Mouse (Mus musculus): ENCODE measurements around the gene 1190002N15Rik. TPM values are rescaled to one million over a fixed set of nuclear protein-coding genes. Genes with fewer than 3 reads are reported as not detected.

1190002N15Rik gene
- total and polyA plus RNA-seq, 3 experiments: 10.8 to 31.7 (median 25.9) TPM

- Histone ChIP-seq H3K27ac (peak overlapping the region; percentile 96), H3K9ac (ENCODE audit: low read depth, low read length) (no peak overlapping the region), H3K4me1 (ENCODE audit: control insufficient read depth, insufficient read depth, low read length) (no peaks in the 10 kb centered on the region), H3K36me3 (ENCODE audit: control insufficient read depth, insufficient read depth, low read length) (peaks cover 2% of the 10 kb centered on the region), H3K4me3 (peak overlapping the region; percentile 84; the same call in 1 of the 2 replicates), H3K27me3 (ENCODE audit: control insufficient read depth, insufficient read depth, low read length) (no peaks in the 10 kb centered on the region), H3K79me2 (replicated peaks; ENCODE audit: control insufficient read depth, insufficient read depth, low read length) (no peaks in the 10 kb centered on the region)
- intact Hi-C loops (cut with DNase I): no loop called here
- no peak for DNase-seq
- 61% methylated on average over 10 of the region's 10 CpGs for WGBS
- TF ChIP-seq POLR2A (IDR thresholded peaks at IDR 0.05; ENCODE audit: insufficient read depth, low read depth, low read length) (no peak), EP300 (IDR thresholded peaks at IDR 0.05; ENCODE audit: insufficient read depth, low read depth, low read length) (no peak), CTCF (IDR thresholded peaks at IDR 0.05) (no peak)
Observed at GRCm38 (mm10) chr9:94540343-94541095, 2.6 kb upstream of the 1190002N15Rik start.

GRCm38 (mm10) chr9:94539346-94539865 is 1.5 kb upstream of the 1190002N15Rik start:
- Histone ChIP-seq H3K9ac (ENCODE audit: low read depth, low read length) (no peak overlapping the region), H3K36me3 (ENCODE audit: control insufficient read depth, insufficient read depth, low read length) (peaks cover 3% of the 10 kb centered on the region), H3K4me3 (peak overlapping the region; percentile 84), H3K79me2 (replicated peaks; ENCODE audit: control insufficient read depth, insufficient read depth, low read length) (no peaks in the 10 kb centered on the region), H3K27ac (peak overlapping the region; percentile 96), H3K4me1 (ENCODE audit: control insufficient read depth, insufficient read depth, low read length) (no peaks in the 10 kb centered on the region), H3K27me3 (ENCODE audit: control insufficient read depth, insufficient read depth, low read length) (no peaks in the 10 kb centered on the region)
- WGBS: 49% methylated on average over 8 of the region's 8 CpGs
- intact Hi-C loops (cut with DNase I): loop anchor here (2.0 to 5.0 kb wide), 2 partner anchors 33 to 73 kb away; no protein-coding TSS in a partner anchor
- TF ChIP-seq EP300 (IDR thresholded peaks at IDR 0.05; ENCODE audit: insufficient read depth, low read depth, low read length) (no peak), POLR2A (IDR thresholded peaks at IDR 0.05; ENCODE audit: insufficient read depth, low read depth, low read length) (no peak), CTCF (IDR thresholded peaks at IDR 0.05) (no peak)
- DNase-seq: no peak

GRCm38 (mm10) chr9:94538823-94539143 is 902 bp upstream of the 1190002N15Rik start:
- TF ChIP-seq EP300 (IDR thresholded peaks at IDR 0.05; ENCODE audit: insufficient read depth, low read depth, low read length) (no peak), POLR2A (IDR thresholded peaks at IDR 0.05; ENCODE audit: insufficient read depth, low read depth, low read length) (no peak), CTCF (IDR thresholded peaks at IDR 0.05) (no peak)
- H3K4me3 ChIP-seq: peak overlapping the region; percentile 84
- peak overlapping the region; percentile 96 for H3K27ac ChIP-seq
- intact Hi-C loops (cut with DNase I): loop anchor here (2.0 to 5.0 kb wide), 2 partner anchors 34 to 74 kb away; no protein-coding TSS in a partner anchor
- WGBS: 1% methylated on average over 21 of the region's 22 CpGs
- H3K4me1 ChIP-seq (ENCODE audit: control insufficient read depth, insufficient read depth, low read length): no peaks in the 10 kb centered on the region
- peaks cover 5% of the 10 kb centered on the region for H3K36me3 ChIP-seq (ENCODE audit: control insufficient read depth, insufficient read depth, low read length)
- H3K79me2 ChIP-seq (replicated peaks; ENCODE audit: control insufficient read depth, insufficient read depth, low read length): no peaks in the 10 kb centered on the region
- peak overlapping the region; percentile 81 for H3K9ac ChIP-seq (ENCODE audit: low read depth, low read length)
- H3K27me3 ChIP-seq (ENCODE audit: control insufficient read depth, insufficient read depth, low read length): no peaks in the 10 kb centered on the region
- no peak for DNase-seq

GRCm38 (mm10) chr9:94537051-94537917 is 597 bp downstream of the 1190002N15Rik start:
- intact Hi-C loops (cut with DNase I): loop anchor here (5.0 kb wide), 1 partner anchor 75 kb away; no protein-coding TSS in a partner anchor
- 0 out of 2 replicates have a peak, but pooled peaks have one; percentile 40 for TF ChIP-seq POLR2A (IDR thresholded peaks at IDR 0.05; ENCODE audit: insufficient read depth, low read depth, low read length)
- TF ChIP-seq CTCF (IDR thresholded peaks at IDR 0.05): peak; percentile 67
- TF ChIP-seq EP300 (IDR thresholded peaks at IDR 0.05; ENCODE audit: insufficient read depth, low read depth, low read length): no peak
- no peaks in the 10 kb centered on the region for H3K79me2 ChIP-seq (replicated peaks; ENCODE audit: control insufficient read depth, insufficient read depth, low read length)

GRCm38 (mm10) chr9:94536261-94536905 is 1.5 kb downstream of the 1190002N15Rik start:
- intact Hi-C loops (cut with DNase I): loop anchor here (5.0 kb wide), 1 partner anchor 76 kb away; no protein-coding TSS in a partner anchor
- Histone ChIP-seq H3K4me3 (peak overlapping the region; percentile 84), H3K27ac (peak overlapping the region; percentile 96), H3K27me3 (ENCODE audit: control insufficient read depth, insufficient read depth, low read length) (no peaks in the 10 kb centered on the region), H3K9ac (ENCODE audit: low read depth, low read length) (peak overlapping the region; percentile 95), H3K4me1 (ENCODE audit: control insufficient read depth, insufficient read depth, low read length) (peaks cover 4% of the 10 kb centered on the region), H3K36me3 (ENCODE audit: control insufficient read depth, insufficient read depth, low read length) (peaks cover 17% of the 10 kb centered on the region), H3K79me2 (replicated peaks; ENCODE audit: control insufficient read depth, insufficient read depth, low read length) (no peaks in the 10 kb centered on the region)
- no peak for DNase-seq
- 4% methylated on average over 15 of the region's 15 CpGs for WGBS
- TF ChIP-seq POLR2A (IDR thresholded peaks at IDR 0.05; ENCODE audit: insufficient read depth, low read depth, low read length) (no peak), EP300 (IDR thresholded peaks at IDR 0.05; ENCODE audit: insufficient read depth, low read depth, low read length) (no peak), CTCF (IDR thresholded peaks at IDR 0.05) (no peak)

More at GRCm38 (mm10) chr9:94537051-94537917, 597 bp downstream of the 1190002N15Rik start:
- peaks cover 14% of the 10 kb centered on the region for H3K36me3 ChIP-seq (ENCODE audit: control insufficient read depth, insufficient read depth, low read length)
- H3K27ac ChIP-seq: peak overlapping the region; percentile 96
- no peaks in the 10 kb centered on the region for H3K27me3 ChIP-seq (ENCODE audit: control insufficient read depth, insufficient read depth, low read length)
- peaks cover 2% of the 10 kb centered on the region for H3K4me1 ChIP-seq (ENCODE audit: control insufficient read depth, insufficient read depth, low read length)
- H3K4me3 ChIP-seq: peak overlapping the region; percentile 84
- peak; percentile 81 to 83 for DNase-seq
- H3K9ac ChIP-seq (ENCODE audit: low read depth, low read length): peak overlapping the region; percentile 95
- under 1% methylated on average over 102 of the region's 103 CpGs for WGBS

All from heart, adult 2 months (tissue).